Mouse (Mus musculus) liver (tissue): ENCODE results near the gene Qtrt2.

ENCODE experiments used
- DNase-seq: peaks from one replicate; pipeline ENCODE4 v3.0.0-alpha.2; 2020; ENCODE audit warnings: mixed read lengths

The Qtrt2 gene

DNA sequence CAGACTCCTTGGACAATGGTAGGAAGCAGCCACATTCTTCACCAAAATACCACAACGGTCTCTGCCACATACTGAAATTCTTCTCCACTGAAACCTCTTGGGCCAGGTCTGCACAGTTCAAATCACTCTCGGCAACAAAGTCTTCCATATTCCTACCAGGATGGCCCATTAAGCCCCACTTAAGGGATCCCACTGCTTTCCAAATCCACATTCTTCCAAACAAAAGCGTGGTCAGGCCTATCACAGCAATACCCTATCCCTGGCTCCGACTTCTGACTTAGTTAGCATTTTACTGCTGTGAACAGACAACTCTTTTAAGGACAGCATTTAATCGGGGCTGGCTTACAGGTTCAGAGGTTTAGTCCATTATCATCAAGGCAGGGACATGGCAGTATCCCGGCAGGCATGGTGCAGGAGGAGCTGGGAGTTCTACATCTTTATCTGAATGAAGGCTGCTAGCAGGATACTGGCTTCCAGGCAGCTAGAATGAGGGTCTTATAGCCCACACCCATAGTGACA, at the start of gene Qtrt2:
Gene Qtrt2, minus strand, starts transcription at position 469 of the 519 bp plus-strand sequence.
- DNase-seq: no peak

DNA sequence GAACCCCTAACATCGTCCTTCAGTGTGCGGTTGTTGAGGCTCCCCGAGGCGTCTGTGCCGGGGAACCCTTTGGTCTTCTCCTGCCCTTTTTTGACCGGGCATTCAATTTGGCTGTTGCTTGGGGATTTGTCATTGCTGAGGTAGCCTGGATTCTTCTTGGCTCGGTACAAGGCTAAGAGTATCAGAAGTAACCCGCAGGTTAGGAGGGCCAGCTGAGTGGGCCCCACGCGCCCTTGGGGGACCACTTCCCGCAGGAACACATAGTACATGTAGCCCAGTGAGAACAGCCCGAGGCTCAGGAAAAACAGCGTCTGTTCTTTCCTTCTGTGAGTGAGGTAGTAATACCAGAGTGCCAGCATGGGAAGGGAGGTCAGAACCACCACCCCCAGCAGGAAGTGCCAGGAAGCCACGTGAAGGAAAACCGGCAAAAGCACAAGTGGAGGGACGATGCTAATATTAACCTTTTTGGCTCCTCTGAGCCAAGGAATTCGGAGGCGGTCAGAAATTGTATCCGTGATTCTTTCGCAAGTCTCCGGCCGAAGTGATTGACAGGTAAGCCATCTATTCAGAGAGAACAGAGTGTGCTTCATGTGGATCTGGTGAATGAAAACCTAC, 47.1 kb upstream of the Qtrt2 start:
- DNase-seq: no peak

DNA sequence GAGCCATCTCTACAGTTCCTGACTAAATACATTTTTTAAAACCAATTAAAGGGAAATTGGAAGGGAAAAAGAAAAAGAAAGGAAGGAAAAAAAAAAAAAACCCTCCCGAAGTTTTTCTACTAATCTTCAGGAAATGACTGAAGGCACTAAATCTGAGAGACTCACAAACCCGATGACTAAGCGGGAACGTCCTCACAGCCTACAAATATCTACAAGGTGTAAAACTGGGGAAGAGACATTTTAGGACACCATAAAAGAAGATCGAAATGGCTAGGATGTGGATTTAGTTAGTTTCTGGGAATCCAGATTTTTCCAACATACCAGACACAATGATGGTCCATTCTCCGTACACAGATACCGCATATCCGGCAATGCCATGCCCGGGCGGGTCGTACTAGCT, 46.5 kb upstream of the Qtrt2 start:
- DNase-seq: no peak

DNA sequence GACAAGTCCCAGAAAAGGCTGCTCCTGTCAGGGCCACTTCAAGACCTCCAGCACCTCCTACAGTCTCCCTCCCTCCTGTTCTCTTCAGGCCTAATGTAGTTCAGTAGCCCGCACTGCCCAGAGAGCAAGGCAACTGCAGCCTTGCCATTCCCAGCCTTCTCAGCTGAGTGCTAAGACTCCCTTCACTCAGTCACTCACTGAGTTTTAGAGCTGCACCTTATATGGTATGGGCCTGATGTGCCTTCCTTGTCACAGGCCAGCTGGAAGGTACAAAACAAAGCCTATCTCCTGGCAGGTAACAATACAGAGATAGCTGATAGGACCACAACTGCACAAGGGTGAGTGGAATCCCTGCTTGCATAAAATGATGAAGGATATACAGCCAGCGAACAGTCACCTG, 45.8 kb upstream of the Qtrt2 start:
- no peak for DNase-seq

DNA sequence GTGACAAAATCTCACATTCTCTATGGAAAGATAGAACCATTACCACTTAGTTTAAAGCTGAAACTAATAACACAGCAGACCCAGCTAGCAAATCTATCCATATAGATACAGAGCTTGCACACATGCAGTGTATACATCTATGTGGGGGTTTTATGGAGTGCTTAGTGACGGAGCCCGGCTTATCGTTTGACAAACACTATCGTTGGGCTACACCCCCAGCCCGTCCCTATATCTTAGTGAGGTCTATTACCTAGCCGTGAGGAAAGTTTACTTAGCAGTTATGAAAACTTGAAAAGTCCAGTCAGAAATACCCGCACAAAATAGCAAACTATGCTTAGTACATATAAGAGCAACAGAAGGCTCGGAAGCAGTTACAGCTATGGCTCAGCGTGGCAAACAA, 45.1 kb upstream of the Qtrt2 start:
- DNase-seq: no peak

DNA sequence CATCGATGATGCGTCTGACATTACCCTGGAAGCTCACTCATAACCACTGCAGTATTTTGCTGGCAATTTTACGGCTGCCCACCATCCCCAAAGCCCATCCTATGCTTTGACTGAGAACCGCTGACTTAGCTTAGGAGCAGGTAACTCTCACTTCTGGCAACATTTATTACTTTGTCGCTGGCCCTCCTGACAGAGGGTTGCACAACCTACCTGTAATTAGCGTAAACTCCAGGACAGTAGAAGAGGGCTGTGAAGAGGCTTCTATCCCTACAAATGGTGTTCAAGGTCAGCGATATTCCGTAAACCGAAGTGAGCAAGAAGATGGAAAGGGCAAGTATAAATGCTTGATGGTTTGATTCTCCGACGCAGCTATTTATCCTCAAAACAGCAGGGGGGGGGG, 44.6 kb upstream of the Qtrt2 start:
- DNase-seq: no peak

DNA sequence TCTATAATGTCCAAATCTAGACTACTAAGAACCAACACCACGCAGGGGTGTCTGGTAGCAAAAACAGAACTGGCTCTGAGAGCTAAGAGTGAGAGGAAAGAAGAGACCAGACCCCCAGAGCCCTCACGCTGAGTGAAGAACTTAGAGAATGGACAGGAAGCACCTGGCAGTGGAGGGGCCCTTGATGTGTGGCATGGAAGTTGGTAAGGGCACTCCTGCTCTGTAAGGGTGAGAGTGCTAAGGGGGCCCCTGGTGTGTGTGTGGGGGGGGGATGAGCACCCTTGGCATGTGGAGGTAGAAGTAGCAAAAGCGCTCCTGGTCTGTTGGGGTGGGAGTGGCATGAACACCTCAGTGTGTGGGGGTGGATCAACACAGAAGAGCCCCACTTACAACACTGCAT, 43.8 kb upstream of the Qtrt2 start:
- no peak for DNase-seq

DNA sequence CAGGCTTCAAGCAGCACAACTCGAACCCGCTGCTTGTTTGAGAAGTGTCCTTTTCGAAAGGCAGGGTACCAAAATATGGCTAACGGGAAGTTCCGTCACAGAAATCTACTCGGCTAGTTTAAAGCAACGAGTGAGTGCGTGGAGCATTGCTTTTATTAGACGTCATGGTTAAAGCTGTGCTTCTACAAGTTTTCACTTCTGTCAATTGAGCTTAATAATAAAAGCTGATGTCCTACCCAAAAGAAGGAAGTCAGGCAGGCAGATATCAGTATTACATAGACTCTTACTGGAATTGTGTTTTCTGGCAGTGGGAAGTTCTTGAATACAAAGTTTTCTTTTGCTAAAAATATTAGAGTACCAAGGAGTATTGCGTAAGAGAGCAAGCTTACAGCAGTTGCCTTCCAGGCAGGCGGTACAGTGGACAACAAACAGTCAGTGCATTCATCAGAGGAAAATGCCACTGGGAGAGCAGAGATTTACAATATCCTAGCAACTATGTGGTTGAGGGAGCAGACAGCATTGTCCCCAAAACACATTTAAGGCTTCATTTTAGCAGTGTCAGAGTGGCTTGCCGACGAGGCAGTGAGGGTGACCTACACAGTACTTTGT, 39.3 kb upstream of the Qtrt2 start:
- no peak for DNase-seq

DNA sequence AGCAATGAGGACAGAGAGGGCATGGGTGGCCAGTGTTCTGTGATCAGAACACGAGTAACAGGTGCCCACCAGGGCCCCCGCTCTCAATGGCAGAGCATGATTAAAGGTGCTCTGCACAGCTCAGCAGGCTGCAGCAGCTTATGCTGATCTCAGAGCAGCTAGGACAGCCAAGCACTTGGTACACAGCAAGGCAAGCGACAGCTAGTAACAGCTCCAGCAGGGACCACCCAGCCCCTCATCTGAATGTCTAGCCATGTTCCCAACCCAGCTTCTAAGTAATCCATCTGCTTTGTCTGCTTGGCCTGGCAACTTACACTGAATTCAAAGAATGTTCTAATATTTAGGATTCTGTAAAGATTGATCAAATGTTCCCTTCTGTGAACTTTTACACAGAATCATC, 37.2 kb upstream of the Qtrt2 start:
- DNase-seq: no peak

DNA sequence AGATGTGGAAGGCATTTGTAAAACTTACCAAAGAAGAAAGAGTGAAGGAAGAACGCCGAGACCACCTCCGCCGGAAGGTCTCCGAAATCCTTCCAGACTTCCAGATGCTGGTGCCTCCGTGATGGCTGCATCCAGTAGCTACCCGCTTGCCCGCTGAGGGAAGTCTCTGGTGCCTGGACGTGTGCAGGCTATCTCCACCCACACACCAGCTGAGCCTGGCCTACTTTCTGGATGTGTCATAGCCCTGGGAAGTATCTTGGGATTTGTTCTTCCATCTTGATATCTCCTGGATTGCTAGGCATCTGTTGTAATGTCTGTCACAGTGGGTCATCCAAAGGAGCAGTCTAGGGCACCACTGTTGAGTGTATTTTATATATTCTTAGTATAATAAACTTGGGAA, 36.7 kb upstream of the Qtrt2 start:
- no peak for DNase-seq

DNA sequence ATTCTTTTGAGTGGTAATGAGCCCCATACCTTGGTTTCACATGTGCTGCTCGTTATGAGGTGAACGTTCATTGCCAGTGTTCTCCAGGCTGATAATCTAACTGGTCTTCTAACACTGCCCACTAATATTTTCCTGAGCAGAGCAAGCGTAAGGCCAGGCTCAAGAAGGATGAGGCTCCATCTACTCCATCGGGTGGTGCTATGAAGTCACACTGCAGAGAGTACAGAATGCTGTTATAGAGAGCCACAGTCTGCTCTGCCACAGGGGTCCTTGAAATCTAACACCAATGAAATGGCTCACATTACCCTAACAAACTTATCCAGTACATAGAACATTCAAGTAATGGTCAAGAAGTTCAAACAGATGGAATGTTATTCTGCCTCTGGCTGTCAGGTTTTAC, 31.4 kb upstream of the Qtrt2 start:
- no peak for DNase-seq

DNA sequence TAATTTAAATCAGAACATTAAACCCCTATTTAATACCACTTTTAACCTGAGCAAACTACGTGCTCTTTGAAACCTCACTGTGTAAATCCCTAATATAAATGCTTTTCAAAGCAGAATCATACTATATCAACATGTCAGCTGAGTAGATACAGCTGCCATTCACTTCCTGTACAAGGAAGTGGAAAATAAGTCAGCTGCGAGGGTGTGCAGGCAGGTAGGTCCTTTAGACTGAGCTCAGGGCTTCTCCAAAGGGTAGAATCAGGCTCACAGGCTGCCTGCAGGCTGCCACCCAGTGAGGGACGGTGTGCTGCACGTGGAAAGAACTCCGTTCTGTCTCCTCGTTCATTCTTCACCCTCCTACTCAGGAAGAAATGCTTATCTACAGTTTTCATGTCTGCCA, 28.3 kb upstream of the Qtrt2 start:
- no peak for DNase-seq

DNA sequence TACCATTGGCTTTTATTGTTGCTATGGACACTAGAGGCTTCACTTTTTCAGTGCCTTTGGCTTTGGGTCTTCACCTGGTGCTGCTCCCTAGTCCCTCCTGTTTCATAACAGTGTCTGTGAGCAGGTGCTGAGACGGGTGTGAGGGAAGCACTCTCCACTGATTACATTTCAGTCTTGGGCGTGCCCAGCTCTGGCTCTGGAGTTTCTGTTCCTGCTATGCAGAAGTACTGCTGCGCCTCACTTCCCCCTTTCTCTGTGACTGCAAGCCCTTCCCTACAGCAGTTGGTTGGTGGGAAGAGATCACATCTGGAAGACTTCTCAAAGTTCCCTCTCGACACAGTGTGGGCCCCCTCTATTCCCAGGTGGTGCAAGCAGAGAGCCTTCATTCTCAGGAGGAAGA, 25.0 kb upstream of the Qtrt2 start:
- no peak for DNase-seq

DNA sequence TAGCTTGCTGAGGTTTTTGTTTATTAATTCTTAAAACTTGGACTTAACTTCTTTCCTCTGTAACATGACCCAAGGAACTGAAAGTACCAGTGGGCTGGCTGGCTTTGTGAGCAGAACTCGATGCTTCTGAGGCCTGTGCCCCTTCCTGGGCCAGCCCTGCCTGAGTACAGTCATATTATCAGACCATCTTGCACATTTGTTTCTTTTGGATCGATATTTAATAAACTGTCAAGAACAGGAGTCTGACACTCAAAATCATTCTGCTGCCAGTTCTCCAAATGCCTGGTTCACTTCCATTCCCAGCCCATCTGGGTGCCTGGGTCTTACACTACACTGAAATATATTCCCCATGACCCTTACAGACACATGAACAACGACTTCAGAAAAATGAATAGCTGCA, 19.3 kb upstream of the Qtrt2 start:
- no peak for DNase-seq

DNA sequence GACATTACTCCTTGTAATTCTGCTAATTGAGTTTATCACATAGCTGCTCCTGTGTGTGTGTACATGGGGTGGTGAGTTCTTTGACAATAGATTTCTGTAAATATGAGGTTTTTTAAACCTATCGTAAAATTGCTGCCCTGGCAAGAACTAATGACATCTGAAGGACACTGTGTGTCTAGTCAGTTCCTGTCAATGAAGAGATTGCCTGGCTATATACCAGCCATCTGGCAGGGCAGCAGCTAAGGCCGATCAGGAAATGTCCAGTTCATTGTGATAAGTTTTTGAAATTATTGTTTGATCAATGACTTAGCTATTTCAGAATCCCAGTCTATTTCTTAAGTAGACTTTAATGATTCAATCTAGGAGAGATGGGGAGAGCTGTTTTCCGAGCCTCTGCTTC, 18.7 kb upstream of the Qtrt2 start:
- DNase-seq: no peak

DNA sequence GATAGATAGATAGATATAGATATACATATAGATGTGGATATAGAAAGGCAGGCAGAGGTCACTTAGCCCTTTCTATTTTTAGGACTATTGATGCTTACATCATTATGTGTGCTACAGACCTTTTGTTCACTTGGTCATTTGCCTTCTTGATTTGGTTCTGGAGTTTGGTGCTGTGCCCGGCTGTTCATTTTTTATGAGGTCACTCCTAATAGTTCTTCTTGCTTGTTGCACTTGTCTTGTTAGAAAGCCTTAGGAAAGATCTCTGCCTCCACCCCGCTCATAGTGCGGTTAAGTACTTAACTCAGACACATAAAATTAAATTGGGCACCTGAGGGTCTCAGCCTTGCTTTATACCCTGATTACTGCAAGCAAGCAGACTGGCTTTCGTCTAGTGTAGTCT, 14.2 kb upstream of the Qtrt2 start:
- no peak for DNase-seq

DNA sequence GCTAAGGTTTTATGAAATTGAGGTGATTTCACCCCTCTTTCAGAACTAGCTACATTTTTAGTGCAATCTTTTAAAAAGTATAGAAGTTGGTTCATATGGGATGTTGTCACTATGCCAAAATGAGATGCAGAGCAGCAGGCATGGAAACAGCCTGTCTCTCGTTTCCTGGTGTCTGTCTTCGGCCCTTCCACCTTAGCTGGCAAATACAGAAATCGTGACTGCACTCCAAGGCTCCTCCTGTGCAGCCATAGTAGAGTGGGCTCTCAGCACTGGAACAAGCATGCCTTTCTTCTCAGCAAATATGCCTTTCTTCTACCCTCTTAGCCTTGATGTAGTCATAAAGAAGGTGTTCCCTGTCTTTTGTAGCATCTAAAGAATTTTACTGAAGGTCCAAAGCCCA, 9.3 kb upstream of the Qtrt2 start:
- no peak for DNase-seq

DNA sequence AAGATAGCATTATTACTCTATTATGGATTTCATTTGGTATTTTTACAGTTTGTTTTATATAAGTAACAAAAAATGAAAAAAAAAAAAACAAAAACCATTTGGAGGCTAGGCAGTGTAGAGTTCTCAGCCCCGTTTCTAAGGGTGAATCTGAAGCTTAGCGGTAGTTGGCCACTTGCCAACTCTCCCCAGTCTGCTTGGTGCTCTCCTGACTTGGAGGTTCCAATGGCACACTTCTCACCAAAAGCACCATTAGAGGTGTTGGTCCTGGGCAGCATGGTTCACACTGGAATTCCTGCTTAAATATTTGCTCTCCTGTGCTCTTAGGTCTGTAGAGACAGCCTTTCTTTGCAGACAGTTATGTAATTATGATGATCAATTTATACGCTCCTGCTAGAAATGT, 8.8 kb upstream of the Qtrt2 start:
- DNase-seq: no peak

DNA sequence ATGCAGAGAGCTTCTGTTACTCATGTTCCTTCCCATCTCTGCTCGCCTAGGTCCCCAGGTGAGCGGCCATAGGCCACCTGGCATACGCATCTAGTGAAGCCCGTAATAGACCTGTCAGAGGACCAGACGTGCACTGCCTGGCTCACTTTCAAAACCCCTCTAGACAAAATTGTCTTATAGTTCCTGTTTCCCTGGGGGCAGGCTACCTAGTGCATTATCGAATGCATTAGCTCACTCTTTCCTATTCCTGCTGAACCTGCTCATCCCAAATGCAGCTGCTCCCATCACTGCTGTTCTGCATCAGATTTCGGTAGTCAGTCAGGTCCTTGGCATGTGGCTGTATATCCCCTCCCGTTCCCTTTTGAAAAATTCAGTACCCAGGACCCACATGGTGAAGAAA, 8.2 kb upstream of the Qtrt2 start:
- DNase-seq: no peak

DNA sequence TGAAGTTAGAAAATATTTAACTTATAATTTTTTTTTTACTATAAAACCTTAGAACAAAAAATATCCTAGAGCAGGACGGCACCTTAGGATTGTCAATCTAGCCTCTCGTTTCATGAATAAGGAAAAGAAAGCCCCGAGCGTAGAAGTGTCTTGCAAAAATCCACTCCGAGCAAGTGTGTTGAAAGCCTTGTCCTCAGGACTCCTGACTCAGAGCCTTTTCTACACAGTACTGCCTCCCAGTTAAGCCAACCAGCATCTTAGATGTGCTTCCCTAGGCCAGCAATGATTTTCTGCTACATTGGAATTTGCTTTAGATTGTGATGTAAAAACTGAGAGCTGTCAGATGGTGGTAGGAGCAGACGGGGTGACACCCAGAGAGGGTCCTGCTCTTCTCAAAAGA, 6.4 kb upstream of the Qtrt2 start:
- no peak for DNase-seq

DNA sequence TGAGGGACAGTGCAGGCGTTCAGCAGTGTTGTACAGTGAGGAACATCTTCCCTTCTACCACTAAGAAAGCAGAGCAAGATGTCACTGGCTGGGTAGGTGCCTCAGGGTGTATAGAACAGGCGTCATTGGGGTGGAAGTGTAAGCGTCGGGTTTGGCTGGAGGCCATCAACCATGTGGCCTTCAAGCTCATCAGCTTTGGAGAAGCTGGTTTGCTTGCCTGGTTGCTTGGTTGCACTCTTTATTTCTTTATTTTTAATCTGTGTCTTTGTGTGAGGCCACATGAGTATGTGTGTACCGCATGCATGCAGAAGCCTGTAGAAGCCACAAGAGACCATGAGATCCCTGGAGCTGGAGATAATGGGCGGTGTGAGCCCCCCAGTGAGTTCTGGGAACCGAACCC, 5.7 kb upstream of the Qtrt2 start:
- DNase-seq: no peak

DNA sequence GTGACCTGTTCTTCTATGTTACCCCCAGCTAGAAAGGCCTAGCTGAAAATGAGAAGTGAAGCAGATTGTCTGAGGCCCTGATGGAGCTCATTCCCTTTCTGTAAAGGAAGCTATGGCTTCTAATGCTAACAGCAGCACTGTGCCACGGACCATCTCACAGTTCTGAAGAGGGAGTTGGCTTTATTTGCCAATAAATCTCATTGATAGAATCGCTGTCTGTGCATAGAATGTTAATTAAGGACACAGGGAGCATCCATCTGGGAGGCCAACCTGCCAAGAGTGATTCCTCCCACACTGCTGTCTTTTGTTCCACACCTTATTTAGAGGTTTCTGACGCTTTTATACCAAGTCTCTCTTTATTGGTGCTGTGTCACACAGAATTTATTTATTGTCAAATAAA, 4.9 kb upstream of the Qtrt2 start:
- no peak for DNase-seq

DNA sequence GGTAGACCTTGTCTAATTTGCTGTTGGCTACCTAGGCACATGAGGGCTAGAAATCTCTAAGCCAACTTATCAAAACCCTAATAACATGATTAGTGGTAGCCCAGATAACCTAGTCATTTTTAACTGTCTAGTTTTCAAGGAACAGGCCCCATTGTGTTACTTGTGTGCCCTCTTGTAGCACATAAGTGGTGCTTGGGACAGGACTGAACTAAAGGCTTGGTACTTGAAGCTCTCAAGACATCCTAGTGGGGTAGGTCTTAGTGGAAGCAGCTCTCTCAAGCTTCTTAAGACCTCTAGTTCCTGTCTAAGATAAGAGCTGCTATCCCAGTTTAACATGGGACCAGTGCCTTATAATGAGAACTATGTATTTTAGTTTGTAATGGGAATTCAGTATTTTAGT, 4.0 kb upstream of the Qtrt2 start:
- no peak for DNase-seq

DNA sequence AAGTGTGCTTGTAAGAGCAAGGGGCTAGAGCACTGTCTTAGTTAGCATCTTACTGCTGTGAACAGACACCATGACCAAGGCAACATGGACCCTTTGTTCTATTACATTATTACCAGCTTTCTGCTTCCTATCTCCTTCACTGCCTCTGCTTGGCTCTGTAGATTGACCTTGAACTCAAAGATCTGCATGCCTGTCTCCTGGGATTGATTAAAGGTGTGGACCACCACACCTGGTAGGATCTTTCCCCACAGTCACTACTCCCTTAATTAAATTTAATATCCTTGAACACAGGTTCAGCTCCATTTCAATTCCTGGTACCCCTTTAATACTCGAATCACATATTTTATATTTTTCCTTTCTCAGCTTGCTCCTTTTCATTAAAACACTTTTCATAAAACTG, 763 bp downstream of the Qtrt2 start:
- DNase-seq: no peak

DNA sequence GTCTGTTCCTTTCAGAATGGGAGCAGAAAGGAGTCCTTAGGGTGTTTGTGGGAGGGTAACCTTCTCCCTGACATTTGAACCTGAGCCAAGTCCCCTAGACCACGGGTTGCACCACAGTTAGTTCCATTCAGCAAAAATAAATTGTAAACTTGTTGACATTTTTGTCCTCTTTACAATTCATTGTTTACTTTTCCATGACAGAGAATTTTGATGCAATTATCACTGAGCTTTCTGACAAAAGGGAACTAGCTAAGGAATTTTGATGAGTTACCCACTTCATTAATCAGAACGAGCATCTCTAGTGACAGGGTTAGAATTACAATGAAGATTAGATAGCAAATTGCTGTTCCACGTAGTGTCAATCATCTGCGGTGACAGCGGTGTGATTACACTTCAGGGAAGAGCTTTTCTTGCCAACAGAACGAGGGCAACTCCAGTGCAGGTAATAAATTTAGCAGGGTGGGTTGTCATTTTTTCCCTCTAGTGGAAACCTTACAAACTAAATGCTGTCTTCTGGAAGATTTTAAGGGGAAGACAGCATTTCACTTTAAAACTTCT, 1.5 kb downstream of the Qtrt2 start:
- DNase-seq: no peak
